Mouse (Mus musculus) embryonic facial prominence, embryonic 11.5 days (tissue): ENCODE measurements at regions not wholly inside any gene's neighbourhood (a gene's known extent, or its start where the extent isn't known, plus 50 kb on each side); places are given as distances from the start of the nearest gene placed in this dataset.

Source experiments
- ATAC-seq: fragments of 200-750 bp; cut with Nextera tagmentation; replicated peaks from 2 replicates; pipeline ENCODE4 v1.8.0; 2017; ENCODE audit warnings: low read depth; ENCODE audit not compliant: insufficient number of reproducible peaks, low FRiP score, low TSS enrichment
- DNase-seq: peaks from one replicate; pipeline ENCODE4 v3.0.0-alpha.2; 2015; ENCODE audit warnings: low spot score
- H3K27ac ChIP-seq: fragments of 300-500 bp; sonication (generic); replicated peaks from 2 replicates; pipeline ENCODE4 v1.5.1; 2014; ENCODE audit warnings: mild to moderate bottlenecking, low read depth, low read length, control low read depth
- H3K27me3 ChIP-seq: fragments of 300-500 bp; sonication (generic); 2 replicates; pipeline ENCODE4 v1.6.1; 2014; ENCODE audit warnings: mild to moderate bottlenecking, low read length, moderate library complexity, mixed read lengths; ENCODE audit not compliant: control insufficient read depth, insufficient read depth
- H3K36me3 ChIP-seq: fragments of 300-500 bp; sonication (generic); replicated peaks from 2 replicates; pipeline ENCODE4 v1.6.1; 2014; ENCODE audit warnings: low read depth, mild to moderate bottlenecking, low read length, moderate library complexity, mixed read lengths; ENCODE audit not compliant: control insufficient read depth, insufficient read depth
- H3K4me1 ChIP-seq: fragments of 300-500 bp; sonication (generic); 2 replicates; pipeline ENCODE4 v1.6.1; 2014; ENCODE audit warnings: low read length, mixed read lengths; ENCODE audit not compliant: control insufficient read depth, insufficient read depth
- H3K4me2 ChIP-seq: fragments of 300-500 bp; sonication (generic); 2 replicates; pipeline ENCODE4 v1.6.1; 2014; ENCODE audit warnings: low read depth, mild to moderate bottlenecking, control low read depth, low read length, moderate library complexity
- H3K4me3 ChIP-seq: fragments of 300-500 bp; sonication (generic); 2 replicates; pipeline ENCODE4 v1.5.1; 2014; ENCODE audit warnings: low read depth, low read length, control low read depth
- H3K9ac ChIP-seq: fragments of 300-500 bp; sonication (generic); replicated peaks from 2 replicates; pipeline ENCODE4 v1.6.1; 2014; ENCODE audit warnings: mild to moderate bottlenecking, control low read depth, low read length
- H3K9me3 ChIP-seq: fragments of 300-500 bp; sonication (generic); replicated peaks from 2 replicates; pipeline ENCODE4 v1.6.1; 2016; ENCODE audit warnings: mild to moderate bottlenecking, low read length, inconsistent platforms, mixed read lengths; ENCODE audit not compliant: control insufficient read depth
- WGBS: fragments of 180-500 bp; shearing (Covaris S2); extraction: QIAGEN DNeasy Blood & Tissue Kit; methylation state at CpG from one replicate; pipeline ENCODE4 v1.1.7; 2014; 5-methylcytosine and 5-hydroxymethylcytosine counted together

DNA sequence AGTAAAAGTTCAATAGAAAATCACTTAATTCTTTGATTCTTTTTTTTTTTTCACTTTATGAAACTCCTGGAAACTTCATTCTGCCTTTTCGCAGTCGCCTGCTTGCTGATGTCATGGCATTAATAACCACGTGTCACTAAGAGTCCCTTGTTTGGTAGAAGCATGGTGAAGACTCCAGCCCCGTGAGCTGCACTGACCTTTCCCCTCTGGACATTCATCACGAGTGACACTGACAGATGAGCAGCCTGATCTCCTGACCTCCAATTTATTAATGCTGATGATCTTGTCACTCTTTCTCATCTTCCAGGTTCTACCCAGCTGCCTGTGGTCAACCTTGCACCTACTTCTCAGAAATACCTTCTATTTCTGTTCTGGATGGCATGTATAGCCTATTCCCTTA lies 867.1 kb upstream of the Slit2 start:
- Histone ChIP-seq H3K4me2 (no peak overlapping the region), H3K4me1 (no peaks in the 10 kb centered on the region), H3K9ac (no peak overlapping the region), H3K4me3 (no peak overlapping the region), H3K27ac (no peak overlapping the region), H3K27me3 (no peaks in the 10 kb centered on the region), H3K36me3 (no peaks in the 10 kb centered on the region), H3K9me3 (no peaks in the 10 kb centered on the region)
- DNase-seq, result no peak
- 44% methylated on average over 5 of the region's 5 CpGs for WGBS
- ATAC-seq, result no peak

DNA sequence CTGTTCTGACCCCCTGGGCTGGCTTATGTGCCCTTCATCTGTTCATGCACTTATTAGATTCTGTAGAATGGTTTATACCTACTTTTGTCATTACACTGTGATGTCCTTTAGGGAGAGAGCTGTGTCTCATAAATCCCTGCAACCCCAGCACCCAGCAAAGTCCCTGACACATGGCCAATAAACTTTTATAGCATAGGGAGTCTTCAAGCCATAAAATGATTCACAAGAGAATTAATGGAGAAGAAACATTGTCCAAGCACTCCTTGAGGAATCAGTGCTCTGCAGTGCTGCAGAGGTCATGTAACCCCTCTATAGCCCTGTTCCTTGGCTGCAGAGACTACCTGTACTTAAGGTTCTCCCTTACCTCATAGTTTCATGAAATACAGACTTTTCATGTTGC lies 887.2 kb upstream of the Slit2 start:
- Histone ChIP-seq H3K27ac (no peak overlapping the region), H3K36me3 (no peaks in the 10 kb centered on the region), H3K27me3 (no peaks in the 10 kb centered on the region), H3K9me3 (no peaks in the 10 kb centered on the region), H3K4me2 (no peak overlapping the region), H3K9ac (no peak overlapping the region), H3K4me3 (no peak overlapping the region), H3K4me1 (no peaks in the 10 kb centered on the region)
- ATAC-seq (no peak), DNase-seq (no peak)

GRCm38 (mm10) chr5:47052942-47053341 lies 930.0 kb upstream of the Slit2 start:
- 42% methylated on average over 3 of the region's 3 CpGs for WGBS
- Histone ChIP-seq H3K4me2 (no peak overlapping the region), H3K27ac (no peak overlapping the region), H3K9me3 (no peaks in the 10 kb centered on the region), H3K9ac (no peak overlapping the region), H3K27me3 (no peaks in the 10 kb centered on the region), H3K4me1 (no peaks in the 10 kb centered on the region), H3K4me3 (no peak overlapping the region), H3K36me3 (no peaks in the 10 kb centered on the region)
- ATAC-seq (no peak), DNase-seq (peak; percentile 28)

GRCm38 (mm10) chr5:47036752-47037151 lies 946.2 kb upstream of the Slit2 start:
- H3K9me3 ChIP-seq, result no peaks in the 10 kb centered on the region
- ATAC-seq, result no peak
- WGBS, result 15% methylated on average over 1 of the region's 1 CpGs

GRCm38 (mm10) chr5:47034021-47034420 lies 948.9 kb upstream of the Slit2 start:
- no peaks in the 10 kb centered on the region for H3K36me3 ChIP-seq
- H3K4me1 ChIP-seq, result no peaks in the 10 kb centered on the region
- ATAC-seq (no peak), DNase-seq (no peak)
- no peaks in the 10 kb centered on the region for H3K9me3 ChIP-seq
- no peak overlapping the region for H3K4me3 ChIP-seq
- WGBS, result 66% methylated on average over 7 of the region's 7 CpGs
- no peak overlapping the region for H3K27ac ChIP-seq
- no peaks in the 10 kb centered on the region for H3K27me3 ChIP-seq
- H3K4me2 ChIP-seq, result no peak overlapping the region
- no peak overlapping the region for H3K9ac ChIP-seq

More at GRCm38 (mm10) chr5:47036752-47037151, 946.2 kb upstream of the Slit2 start:
- Histone ChIP-seq H3K36me3 (no peaks in the 10 kb centered on the region), H3K27ac (no peak overlapping the region), H3K9ac (no peak overlapping the region), H3K4me2 (no peak overlapping the region), H3K4me3 (no peak overlapping the region), H3K27me3 (no peaks in the 10 kb centered on the region), H3K4me1 (no peaks in the 10 kb centered on the region)
- peak; percentile 47 for DNase-seq

GRCm38 (mm10) chr5:47014351-47014750 lies 968.6 kb upstream of the Slit2 start:
- Histone ChIP-seq H3K4me1 (no peaks in the 10 kb centered on the region), H3K9me3 (no peaks in the 10 kb centered on the region), H3K27me3 (no peaks in the 10 kb centered on the region), H3K9ac (no peak overlapping the region), H3K36me3 (no peaks in the 10 kb centered on the region), H3K27ac (no peak overlapping the region), H3K4me2 (no peak overlapping the region), H3K4me3 (no peak overlapping the region)
- ATAC-seq, result no peak
- DNase-seq, result peak; percentile 57

DNA sequence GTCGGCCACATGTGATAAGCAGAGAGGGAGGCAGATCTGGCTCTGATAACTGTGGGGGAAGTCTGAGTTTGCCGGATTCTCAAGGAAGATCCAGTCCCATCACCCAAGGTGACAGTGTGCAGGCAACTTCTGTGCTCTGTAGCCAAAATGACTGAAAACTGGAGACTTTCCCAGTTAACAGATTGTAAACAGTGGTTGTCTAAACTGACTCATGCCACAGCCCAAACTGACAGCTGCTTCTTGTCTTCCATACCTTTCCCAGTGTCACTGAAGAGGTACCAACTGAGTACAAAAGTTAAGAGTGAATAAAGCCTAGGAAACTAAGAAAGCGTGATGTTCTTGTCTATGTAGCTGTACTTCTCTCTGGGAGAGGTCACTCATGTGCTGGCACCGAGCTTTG lies 990.4 kb upstream of the Slit2 start:
- Histone ChIP-seq H3K9me3 (no peaks in the 10 kb centered on the region), H3K27me3 (no peaks in the 10 kb centered on the region), H3K9ac (no peak overlapping the region), H3K4me2 (no peak overlapping the region), H3K27ac (no peak overlapping the region), H3K36me3 (no peaks in the 10 kb centered on the region), H3K4me1 (no peaks in the 10 kb centered on the region), H3K4me3 (no peak overlapping the region)
- ATAC-seq (no peak), DNase-seq (no peak)
- 75% methylated on average over 4 of the region's 4 CpGs for WGBS

DNA sequence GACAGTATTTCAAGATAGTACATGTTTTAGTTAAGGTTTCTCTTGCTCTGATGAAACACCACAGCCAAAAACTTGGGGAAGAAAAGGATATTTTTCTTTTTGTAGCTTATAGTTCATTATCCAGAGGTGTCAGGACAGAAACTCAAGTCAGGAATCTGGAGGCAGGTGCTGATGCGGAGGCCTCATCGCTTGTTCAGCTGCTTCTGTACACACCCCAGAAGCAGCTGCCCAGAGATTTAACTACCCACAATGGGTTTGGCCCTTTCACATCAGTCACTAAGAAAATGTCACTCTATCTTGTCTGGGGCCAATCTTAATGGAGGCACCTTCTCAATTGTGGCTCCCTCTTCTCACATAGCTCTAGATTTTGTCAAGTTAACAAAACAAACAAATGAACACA lies 996.4 kb upstream of the Slit2 start:
- Histone ChIP-seq H3K36me3 (no peaks in the 10 kb centered on the region), H3K9me3 (no peaks in the 10 kb centered on the region), H3K4me1 (no peaks in the 10 kb centered on the region), H3K4me2 (no peak overlapping the region), H3K9ac (no peak overlapping the region), H3K4me3 (no peak overlapping the region), H3K27me3 (no peaks in the 10 kb centered on the region), H3K27ac (no peak overlapping the region)
- ATAC-seq, result no peak
- WGBS, result 90% methylated on average over 2 of the region's 2 CpGs
- no peak for DNase-seq

DNA sequence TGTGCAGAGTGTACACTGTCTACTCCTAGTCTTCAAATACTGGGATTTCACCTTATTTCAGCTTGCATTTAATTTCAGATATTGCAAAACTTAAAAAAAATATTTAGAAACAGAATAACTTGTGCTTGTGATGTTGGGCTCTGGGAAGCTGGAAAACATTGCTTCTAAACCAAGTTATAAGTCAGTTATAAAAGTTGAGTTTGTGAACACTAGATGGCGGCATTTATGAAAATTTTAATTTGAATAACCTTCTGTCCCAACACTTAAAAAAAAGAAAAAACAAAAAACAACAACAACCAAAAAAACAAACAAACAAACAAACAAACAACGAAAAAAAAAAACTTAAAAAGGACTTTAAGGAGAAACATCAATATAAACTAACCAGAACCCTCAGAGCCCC lies 1002.6 kb upstream of the Slit2 start:
- peak; percentile 29 for DNase-seq
- H3K27me3 ChIP-seq, result no peaks in the 10 kb centered on the region
- no peaks in the 10 kb centered on the region for H3K9me3 ChIP-seq
- no peak overlapping the region for H3K27ac ChIP-seq
- no peak overlapping the region for H3K4me3 ChIP-seq
- H3K4me1 ChIP-seq, result no peaks in the 10 kb centered on the region
- no peak overlapping the region for H3K4me2 ChIP-seq
- WGBS, result 75% methylated on average over 2 of the region's 2 CpGs
- ATAC-seq, result no peak
- no peaks in the 10 kb centered on the region for H3K36me3 ChIP-seq
- no peak overlapping the region for H3K9ac ChIP-seq
